Mouse (Mus musculus): ENCODE measurements at regions not wholly inside any gene's neighbourhood (a gene's known extent, or its start where the extent isn't known, plus 50 kb on each side); places are given as distances from the start of the nearest gene placed in this dataset.
A peak's percentile ranks its signal among the peaks of the same experiment; 100 is the strongest.

- DNase-seq (ENCODE audit: low spot score in 2 of 2), result no peak
These were observed 525.7 kb upstream of the Tnp1 start for GRCm38 (mm10) chr1:73541371-73541770.

GRCm38 (mm10) chr1:73538420-73538871 lies 522.7 kb upstream of the Tnp1 start:
- DNase-seq (ENCODE audit: low spot score in 2 of 2), result no peak

- DNase-seq (ENCODE audit: low spot score in 2 of 2), result peak in 1 of 2 experiments; percentile 37
These were observed 520.1 kb upstream of the Tnp1 start for GRCm38 (mm10) chr1:73535726-73536265.

GRCm38 (mm10) chr1:73533526-73533925 lies 517.8 kb upstream of the Tnp1 start:
- DNase-seq (ENCODE audit: low spot score in 2 of 2), result no peak

- no peak for DNase-seq (ENCODE audit: low spot score in 2 of 2)
These were observed 516.6 kb upstream of the Tnp1 start for GRCm38 (mm10) chr1:73532316-73532715.

GRCm38 (mm10) chr1:73531831-73532230 lies 516.1 kb upstream of the Tnp1 start:
- DNase-seq (ENCODE audit: low spot score in 2 of 2), result no peak

GRCm38 (mm10) chr1:73530326-73530725 lies 514.6 kb upstream of the Tnp1 start:
- no peak for DNase-seq (ENCODE audit: low spot score in 2 of 2)

GRCm38 (mm10) chr1:73528623-73529022 lies 512.9 kb upstream of the Tnp1 start:
- DNase-seq (ENCODE audit: low spot score in 2 of 2), result no peak

GRCm38 (mm10) chr1:73516441-73516840 lies 500.7 kb upstream of the Tnp1 start:
- DNase-seq (ENCODE audit: low spot score in 2 of 2), result no peak

GRCm38 (mm10) chr1:73515781-73516180 lies 500.1 kb upstream of the Tnp1 start:
- DNase-seq (ENCODE audit: low spot score in 2 of 2), result no peak

- DNase-seq (ENCODE audit: low spot score in 2 of 2), result no peak
These were observed 498.1 kb upstream of the Tnp1 start for GRCm38 (mm10) chr1:73513822-73514221.

- DNase-seq (ENCODE audit: low spot score in 2 of 2), result no peak
These were observed 497.1 kb upstream of the Tnp1 start for GRCm38 (mm10) chr1:73512836-73513235.

- no peak for DNase-seq (ENCODE audit: low spot score in 2 of 2)
These were observed 491.5 kb upstream of the Tnp1 start for GRCm38 (mm10) chr1:73507071-73507754.

GRCm38 (mm10) chr1:73503611-73504010 lies 487.9 kb upstream of the Tnp1 start:
- no peak for DNase-seq (ENCODE audit: low spot score in 2 of 2)

GRCm38 (mm10) chr1:73500671-73501070 lies 485.0 kb upstream of the Tnp1 start:
- DNase-seq (ENCODE audit: low spot score in 2 of 2), result no peak

- DNase-seq (ENCODE audit: low spot score in 2 of 2), result no peak
These were observed 480.5 kb upstream of the Tnp1 start for GRCm38 (mm10) chr1:73495971-73496749.

GRCm38 (mm10) chr1:73481956-73482355 lies 466.2 kb upstream of the Tnp1 start:
- no peak for DNase-seq (ENCODE audit: low spot score in 2 of 2)

GRCm38 (mm10) chr1:73479349-73479920 lies 463.7 kb upstream of the Tnp1 start:
- no peak for DNase-seq (ENCODE audit: low spot score in 2 of 2)

- no peak for DNase-seq (ENCODE audit: low spot score in 2 of 2)
These were observed 444.9 kb upstream of the Tnp1 start for GRCm38 (mm10) chr1:73460598-73460997.

- no peak for DNase-seq (ENCODE audit: low spot score in 2 of 2)
These were observed 444.2 kb upstream of the Tnp1 start for GRCm38 (mm10) chr1:73459754-73460534.

- DNase-seq (ENCODE audit: low spot score in 2 of 2), result no peak
These were observed 441.6 kb upstream of the Tnp1 start for GRCm38 (mm10) chr1:73457261-73457660.

Measured in frontal cortex, postnatal 36 days (tissue).